Mouse (Mus musculus) forebrain, embryonic 11.5 days (tissue): ENCODE results near the gene Dars. TPM values are rescaled to one million over a fixed set of nuclear protein-coding genes. Genes with fewer than 3 reads are reported as not detected.

Source experiments
- ATAC-seq: fragments of 200-750 bp; cut with Nextera tagmentation; replicated peaks from 2 replicates; pipeline ENCODE4 v1.8.0; 2017; ENCODE audit warnings: moderate TSS enrichment; ENCODE audit not compliant: low FRiP score
- DNase-seq: peaks from one replicate; pipeline ENCODE4 v3.0.0-alpha.2; 2017; ENCODE audit warnings: low spot score
- H3K27ac ChIP-seq: fragments of 300-500 bp; sonication (generic); 2 replicates; pipeline ENCODE4 v1.5.1; 2014; ENCODE audit warnings: low read depth, low read length
- H3K27me3 ChIP-seq: fragments of 300-500 bp; sonication (generic); 2 replicates; pipeline ENCODE4 v1.6.1; 2014; ENCODE audit warnings: mild to moderate bottlenecking, low read length, mixed read lengths; ENCODE audit not compliant: control insufficient read depth, insufficient read depth
- H3K36me3 ChIP-seq: fragments of 300-500 bp; sonication (generic); 2 replicates; pipeline ENCODE4 v1.6.1; 2014; ENCODE audit warnings: mild to moderate bottlenecking, low read length, moderate library complexity, mixed read lengths; ENCODE audit not compliant: control insufficient read depth, insufficient read depth
- H3K4me1 ChIP-seq: fragments of 300-500 bp; sonication (generic); replicated peaks from 2 replicates; pipeline ENCODE4 v1.6.1; 2014; ENCODE audit warnings: low read length, mixed read lengths; ENCODE audit not compliant: control insufficient read depth, insufficient read depth
- H3K4me2 ChIP-seq: fragments of 300-500 bp; sonication (generic); 2 replicates; pipeline ENCODE4 v1.6.1; 2014; ENCODE audit warnings: low read depth, mild to moderate bottlenecking, low read length, moderate library complexity, mixed read lengths; ENCODE audit not compliant: severe bottlenecking
- H3K4me3 ChIP-seq: fragments of 300-500 bp; sonication (generic); 2 replicates; pipeline ENCODE4 v1.5.1; 2014; ENCODE audit warnings: low read depth, low read length
- H3K9ac ChIP-seq: fragments of 300-500 bp; sonication (generic); 2 replicates; pipeline ENCODE4 v1.6.1; 2014; ENCODE audit warnings: low read length
- H3K9me3 ChIP-seq: fragments of 300-500 bp; sonication (generic); 2 replicates; pipeline ENCODE4 v1.6.1; 2016; ENCODE audit warnings: low read length, mixed read lengths; ENCODE audit not compliant: control insufficient read depth
- WGBS: fragments of 180-500 bp; shearing (Covaris S2); extraction: QIAGEN DNeasy Blood & Tissue Kit; methylation state at CpG from one replicate; pipeline ENCODE4 v1.1.7; 2014; 5-methylcytosine and 5-hydroxymethylcytosine counted together
- polyA plus RNA-seq: library from polyadenylated mRNA; unstranded; fragments of >200 nt; fragmentation: Nextera tagmentation; extraction: Ambion mirVana; gene quantifications from 2 replicates; pipeline ENCODE4 v1.2.1, GENCODE M21; 2014

The Dars gene
- polyA plus RNA-seq = 116 and 130 TPM in 2 replicates

GRCm38 (mm10) chr1:128416584-128417532 lies at the start of gene Dars:
Gene Dars (minus strand): TSS chr1:128417368.
- peak; percentile 90 for ATAC-seq
- H3K9ac ChIP-seq = peak within 1 kb of the TSS; percentile 96
- DNase-seq = peak; percentile 95
- H3K4me2 ChIP-seq = peak within 1 kb of the TSS; percentile 77
- H3K9me3 ChIP-seq = no peaks in the 10 kb centered on the region
- no peaks in the 10 kb centered on the region for H3K4me1 ChIP-seq
- H3K27me3 ChIP-seq = no peaks in the 10 kb centered on the region
- under 1% methylated on average over 63 of the region's 68 CpGs for WGBS
- H3K36me3 ChIP-seq = no peaks in the 10 kb centered on the region
- peak within 1 kb of the TSS; percentile 72 for H3K4me3 ChIP-seq
- peak within 1 kb of the TSS; percentile 63 for H3K27ac ChIP-seq

GRCm38 (mm10) chr1:128466828-128467227 lies 49.7 kb upstream of the Dars start:
- no peaks in the 10 kb centered on the region for H3K9me3 ChIP-seq
- no peak overlapping the region for H3K4me3 ChIP-seq
- ATAC-seq = no peak
- peaks cover 4% of the 10 kb centered on the region; the same call in 1 of the 2 replicates for H3K4me1 ChIP-seq
- DNase-seq = no peak
- H3K27me3 ChIP-seq = no peaks in the 10 kb centered on the region
- no peak overlapping the region for H3K9ac ChIP-seq
- H3K4me2 ChIP-seq = no peak overlapping the region
- H3K27ac ChIP-seq = no peak overlapping the region
- H3K36me3 ChIP-seq = no peaks in the 10 kb centered on the region
- 45% methylated on average over 1 of the region's 1 CpGs for WGBS

DNA sequence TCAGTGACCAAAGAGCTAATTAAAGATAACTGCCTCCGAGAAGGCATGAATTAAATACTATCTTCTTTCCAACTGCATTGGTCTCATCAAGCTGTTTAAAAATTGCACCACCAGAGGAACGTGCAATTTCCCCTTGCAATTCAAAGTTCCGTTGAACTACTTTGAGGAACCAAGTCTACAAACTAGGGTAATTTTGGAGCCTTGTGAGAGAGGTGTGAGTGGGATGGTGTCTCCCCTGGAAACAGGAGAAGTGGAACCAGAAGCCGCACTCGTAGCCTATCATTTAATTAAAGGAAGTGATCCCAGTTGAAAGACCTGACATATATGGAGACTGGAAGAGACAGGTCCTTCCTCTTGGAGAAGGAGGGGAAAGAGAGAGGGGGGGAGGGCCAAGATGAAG lies 46.3 kb upstream of the Dars start:
- no peak for DNase-seq
- H3K9me3 ChIP-seq = no peaks in the 10 kb centered on the region
- H3K4me3 ChIP-seq = no peak overlapping the region
- WGBS = 91% methylated on average over 5 of the region's 5 CpGs
- no peaks in the 10 kb centered on the region for H3K27me3 ChIP-seq
- no peak overlapping the region for H3K27ac ChIP-seq
- no peak overlapping the region for H3K9ac ChIP-seq
- no peaks in the 10 kb centered on the region for H3K36me3 ChIP-seq
- H3K4me1 ChIP-seq = no peaks in the 10 kb centered on the region
- no peak overlapping the region for H3K4me2 ChIP-seq
- ATAC-seq = no peak

GRCm38 (mm10) chr1:128462389-128462788 lies 45.2 kb upstream of the Dars start:
- H3K4me3 ChIP-seq = no peak overlapping the region
- H3K9ac ChIP-seq = no peak overlapping the region
- no peaks in the 10 kb centered on the region for H3K27me3 ChIP-seq
- H3K36me3 ChIP-seq = no peaks in the 10 kb centered on the region
- no peak for DNase-seq
- H3K4me1 ChIP-seq = no peaks in the 10 kb centered on the region
- H3K27ac ChIP-seq = no peak overlapping the region
- no peak for ATAC-seq
- no peak overlapping the region for H3K4me2 ChIP-seq
- H3K9me3 ChIP-seq = no peaks in the 10 kb centered on the region
- 78% methylated on average over 3 of the region's 3 CpGs for WGBS

DNA sequence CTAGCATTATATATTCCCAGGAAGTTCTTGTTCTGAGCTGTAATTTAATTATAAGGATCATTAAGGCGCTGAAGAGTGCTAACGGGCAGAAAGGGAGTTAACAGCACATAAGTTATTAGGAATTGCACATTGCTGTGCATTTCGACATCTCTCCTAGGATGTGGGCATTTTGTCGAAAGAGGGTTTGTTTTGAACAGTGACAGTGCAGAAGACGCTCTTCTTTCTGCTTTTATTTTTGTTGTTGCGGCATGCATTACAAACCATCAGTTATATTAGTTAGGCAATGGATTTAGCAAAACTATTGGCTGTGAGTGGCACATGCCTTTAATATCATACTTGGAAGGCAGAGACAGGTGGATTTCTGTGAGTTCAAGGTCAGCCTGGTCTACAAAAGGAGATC lies 43.6 kb upstream of the Dars start:
- Histone ChIP-seq H3K9me3 (no peaks in the 10 kb centered on the region), H3K9ac (no peak overlapping the region), H3K4me3 (no peak overlapping the region), H3K27ac (no peak overlapping the region), H3K4me1 (no peaks in the 10 kb centered on the region), H3K36me3 (no peaks in the 10 kb centered on the region), H3K4me2 (no peak overlapping the region), H3K27me3 (no peaks in the 10 kb centered on the region)
- DNase-seq (no peak), ATAC-seq (no peak)
- WGBS = 93% methylated on average over 6 of the region's 6 CpGs

DNA sequence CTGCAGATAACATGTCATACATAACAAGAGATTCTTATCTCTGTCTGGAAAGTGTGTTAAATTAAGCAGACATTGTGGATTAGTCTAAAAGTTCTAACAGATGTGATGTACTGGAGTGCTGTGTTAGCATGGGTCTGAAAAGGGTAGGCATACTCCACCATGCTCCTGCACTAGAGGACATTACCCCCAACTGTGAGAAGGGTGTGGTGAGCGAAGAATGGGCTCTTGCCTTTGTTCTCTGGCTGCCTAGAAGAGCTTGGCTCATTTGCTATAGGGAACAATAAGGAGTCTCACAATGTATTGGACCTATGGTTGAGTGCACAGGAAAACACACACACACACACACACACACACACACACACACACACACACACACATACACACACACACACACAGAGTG lies 42.3 kb upstream of the Dars start:
- Histone ChIP-seq H3K27me3 (no peaks in the 10 kb centered on the region), H3K36me3 (no peaks in the 10 kb centered on the region), H3K4me3 (no peak overlapping the region), H3K9ac (no peak overlapping the region), H3K27ac (no peak overlapping the region), H3K4me1 (no peaks in the 10 kb centered on the region), H3K4me2 (no peak overlapping the region), H3K9me3 (no peaks in the 10 kb centered on the region)
- WGBS = 50% methylated on average over 1 of the region's 1 CpGs
- ATAC-seq = no peak
- DNase-seq = no peak

- no peaks in the 10 kb centered on the region for H3K9me3 ChIP-seq
- H3K36me3 ChIP-seq = no peaks in the 10 kb centered on the region
- WGBS = 79% methylated on average over 3 of the region's 3 CpGs
- H3K4me3 ChIP-seq = no peak overlapping the region
- DNase-seq (no peak), ATAC-seq (no peak)
- H3K4me2 ChIP-seq = no peak overlapping the region
- H3K4me1 ChIP-seq = no peaks in the 10 kb centered on the region
- H3K9ac ChIP-seq = no peak overlapping the region
- no peaks in the 10 kb centered on the region for H3K27me3 ChIP-seq
- no peak overlapping the region for H3K27ac ChIP-seq
Measured at GRCm38 (mm10) chr1:128459011-128459410, 41.8 kb upstream of the Dars start.

- H3K4me2 ChIP-seq = no peak overlapping the region
- H3K36me3 ChIP-seq = no peaks in the 10 kb centered on the region
- DNase-seq = no peak
- H3K4me1 ChIP-seq = no peaks in the 10 kb centered on the region
- H3K9ac ChIP-seq = no peak overlapping the region
- no peak for ATAC-seq
- H3K9me3 ChIP-seq = no peaks in the 10 kb centered on the region
- no peak overlapping the region for H3K27ac ChIP-seq
- no peaks in the 10 kb centered on the region for H3K27me3 ChIP-seq
- 59% methylated on average over 18 of the region's 18 CpGs for WGBS
- no peak overlapping the region for H3K4me3 ChIP-seq
Measured at GRCm38 (mm10) chr1:128456844-128457445, 39.8 kb upstream of the Dars start.
